Mouse (Mus musculus): ENCODE data around the gene Olfr1141. TPM values are rescaled to one million over a fixed set of nuclear protein-coding genes. Genes with fewer than 3 reads are reported as not detected.

Olfr1141 gene
- total RNA-seq (2014; fragmentation: Nextera tagmentation): not detected in 2 replicates
- not detected in 2 replicates for total RNA-seq (2017)

GRCm38 (mm10) chr2:87753891-87754290 is at the start of gene Olfr1141:
Olfr1141 (minus strand) TSS chr2:87753991.
- ATAC-seq (replicated peaks; ENCODE audit: low FRiP score, low TSS enrichment, poor library complexity, severe bottlenecking): no peak

DNA sequence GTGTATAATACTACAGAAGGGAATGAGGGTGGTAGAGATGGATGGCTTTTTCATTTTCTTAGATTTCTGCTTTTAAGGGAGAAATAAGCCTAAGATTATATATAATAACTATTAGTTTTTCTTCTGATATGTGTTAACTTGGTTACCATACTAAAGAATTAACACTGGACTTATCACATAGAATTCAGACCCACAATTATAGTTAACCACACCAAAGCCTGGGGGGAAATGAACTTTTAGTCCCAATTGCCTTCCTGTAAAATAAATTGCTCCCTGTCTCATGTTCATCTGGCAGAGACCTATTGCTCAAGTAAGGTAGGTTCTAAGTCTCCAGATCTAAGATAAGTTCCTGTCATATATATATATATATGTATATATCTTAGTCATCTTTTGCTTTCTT is 46.5 kb upstream of the Olfr1141 start, which contains the start of gene Olfr1143:
Gene Olfr1143, plus strand, starts transcription at position 301 of the 400 bp plus-strand sequence.
- no peak for ATAC-seq (replicated peaks; ENCODE audit: low FRiP score, low TSS enrichment, poor library complexity, severe bottlenecking)

DNA sequence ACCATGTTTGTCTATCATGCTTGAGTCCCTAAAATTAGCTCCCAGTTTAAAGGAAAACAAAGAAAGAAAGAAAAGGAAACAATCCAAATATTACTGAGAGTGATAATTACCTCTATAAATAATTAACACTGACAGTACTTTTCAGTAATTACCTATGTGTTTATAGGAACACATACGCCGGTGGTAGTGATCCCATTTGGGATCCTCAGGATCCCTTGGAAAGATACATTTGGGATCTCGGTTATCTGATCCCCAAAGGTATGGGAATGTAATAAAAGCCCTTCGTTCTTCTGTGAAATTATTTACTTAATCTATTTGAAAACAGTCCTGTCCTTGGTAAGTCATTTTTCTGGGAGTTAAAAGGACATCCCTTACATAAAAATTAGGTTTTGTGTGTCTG is 25.4 kb upstream of the Olfr1141 start, which contains the start of gene Olfr152:
Gene Olfr152, plus strand, starts transcription at position 301 of the 400 bp plus-strand sequence.
- ATAC-seq (replicated peaks; ENCODE audit: low FRiP score, low TSS enrichment, poor library complexity, severe bottlenecking): no peak

DNA sequence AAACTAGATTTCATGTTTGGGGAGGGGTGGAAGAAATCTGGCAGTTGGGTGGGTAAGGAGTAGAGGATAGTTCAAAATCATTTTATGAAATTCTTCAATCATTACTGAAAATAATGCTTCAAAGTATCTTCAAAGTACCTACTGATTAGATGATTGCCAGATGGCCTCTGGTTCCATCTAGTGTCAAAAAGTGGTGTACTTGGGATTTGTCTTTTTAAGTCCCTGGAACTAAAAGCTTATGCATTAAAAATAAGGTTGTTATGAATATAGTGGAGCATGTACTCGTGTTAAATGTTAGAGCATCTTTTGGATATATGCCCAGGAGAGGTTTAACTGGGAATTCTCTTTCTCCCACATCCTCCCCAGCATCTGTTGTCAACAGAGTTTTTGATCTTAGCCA is 22.4 kb upstream of the Olfr1141 start:
- ATAC-seq (replicated peaks; ENCODE audit: low FRiP score, low TSS enrichment, poor library complexity, severe bottlenecking): no peak

GRCm38 (mm10) chr2:87743452-87743851 is 10.3 kb downstream of the Olfr1141 start, which contains the start of gene Olfr1140:
Olfr1140 (plus strand) TSS chr2:87743752.
- no peak for ATAC-seq (replicated peaks; ENCODE audit: low FRiP score, low TSS enrichment, poor library complexity, severe bottlenecking)

- no peak for ATAC-seq (replicated peaks; ENCODE audit: low FRiP score, low TSS enrichment, poor library complexity, severe bottlenecking)
Observed at GRCm38 (mm10) chr2:87739878-87740277, 13.9 kb downstream of the Olfr1141 start, which contains the start of gene Olfr1138. Olfr1138 (minus strand) TSS chr2:87739978.

- ATAC-seq (replicated peaks; ENCODE audit: low FRiP score, low TSS enrichment, poor library complexity, severe bottlenecking): no peak
Observed at GRCm38 (mm10) chr2:87713079-87713478, 40.7 kb downstream of the Olfr1141 start, which contains the start of gene Olfr1137. Olfr1137 (minus strand) TSS chr2:87713179.

Other genes with a start within 250 kb of the Olfr1141 start
- not detected in 2 replicates for gene Pramel6, start 247.4 kb downstream of the Olfr1141 start, total RNA-seq (2014; fragmentation: Nextera tagmentation)
- not detected in 2 replicates for gene Pramel6, start 247.4 kb downstream of the Olfr1141 start, total RNA-seq (2017)
- not detected in 2 replicates for gene Olfr153, start 222.2 kb downstream of the Olfr1141 start, total RNA-seq (2014; fragmentation: Nextera tagmentation)
- gene Olfr153, start 222.2 kb downstream of the Olfr1141 start, total RNA-seq (2017): not detected in 2 replicates
- gene Olfr1128, start 208.4 kb downstream of the Olfr1141 start, total RNA-seq (2014; fragmentation: Nextera tagmentation): not detected in 2 replicates
- not detected in 2 replicates for gene Olfr1128, start 208.4 kb downstream of the Olfr1141 start, total RNA-seq (2017)
- gene Olfr1129, start 180.1 kb downstream of the Olfr1141 start, total RNA-seq (2014; fragmentation: Nextera tagmentation): not detected in 2 replicates
- not detected in 2 replicates for gene Olfr1129, start 180.1 kb downstream of the Olfr1141 start, total RNA-seq (2017)
- not detected in 2 replicates for gene Olfr1130, start 147.8 kb downstream of the Olfr1141 start, total RNA-seq (2014; fragmentation: Nextera tagmentation)
- not detected in 2 replicates for gene Olfr1130, start 147.8 kb downstream of the Olfr1141 start, total RNA-seq (2017)
- not detected in 2 replicates for gene Olfr1131, start 126.9 kb downstream of the Olfr1141 start, total RNA-seq (2014; fragmentation: Nextera tagmentation)
- gene Olfr1131, start 126.9 kb downstream of the Olfr1141 start, total RNA-seq (2017): not detected in 2 replicates
- gene Olfr1132, start 116.5 kb downstream of the Olfr1141 start, total RNA-seq (2014; fragmentation: Nextera tagmentation): not detected in 2 replicates
- gene Olfr1132, start 116.5 kb downstream of the Olfr1141 start, total RNA-seq (2017): not detected in 2 replicates
- gene Olfr1133, start 106.6 kb downstream of the Olfr1141 start, total RNA-seq (2014; fragmentation: Nextera tagmentation): not detected in 2 replicates
- not detected in 2 replicates for gene Olfr1133, start 106.6 kb downstream of the Olfr1141 start, total RNA-seq (2017)
- gene Olfr1134, start 95.5 kb downstream of the Olfr1141 start, total RNA-seq (2014; fragmentation: Nextera tagmentation): not detected in 2 replicates
- not detected in 2 replicates for gene Olfr1134, start 95.5 kb downstream of the Olfr1141 start, total RNA-seq (2017)
- gene Olfr1135, start 80.3 kb downstream of the Olfr1141 start, total RNA-seq (2014; fragmentation: Nextera tagmentation): not detected in 2 replicates
- gene Olfr1135, start 80.3 kb downstream of the Olfr1141 start, total RNA-seq (2017): not detected in 2 replicates
- not detected in 2 replicates for gene Olfr1136, start 60.0 kb downstream of the Olfr1141 start, total RNA-seq (2014; fragmentation: Nextera tagmentation)
- not detected in 2 replicates for gene Olfr1136, start 60.0 kb downstream of the Olfr1141 start, total RNA-seq (2017)
- gene Olfr1137, start 40.8 kb downstream of the Olfr1141 start, total RNA-seq (2014; fragmentation: Nextera tagmentation): not detected in 2 replicates
- gene Olfr1137, start 40.8 kb downstream of the Olfr1141 start, total RNA-seq (2017): not detected in 2 replicates
- not detected in 2 replicates for gene Olfr1138, start 14.0 kb downstream of the Olfr1141 start, total RNA-seq (2014; fragmentation: Nextera tagmentation)
- gene Olfr1138, start 14.0 kb downstream of the Olfr1141 start, total RNA-seq (2017): not detected in 2 replicates
- not detected in 2 replicates for gene Olfr1140, start 10.2 kb downstream of the Olfr1141 start, total RNA-seq (2014; fragmentation: Nextera tagmentation)
- not detected in 2 replicates for gene Olfr1140, start 10.2 kb downstream of the Olfr1141 start, total RNA-seq (2017)
- not detected in 2 replicates for gene Olfr152, start 25.5 kb upstream of the Olfr1141 start, total RNA-seq (2014; fragmentation: Nextera tagmentation)
- gene Olfr152, start 25.5 kb upstream of the Olfr1141 start, total RNA-seq (2017): not detected in 2 replicates
- not detected in 2 replicates for gene Olfr1143, start 46.6 kb upstream of the Olfr1141 start, total RNA-seq (2014; fragmentation: Nextera tagmentation)
- gene Olfr1143, start 46.6 kb upstream of the Olfr1141 start, total RNA-seq (2017): not detected in 2 replicates
- gene Olfr1145, start 55.8 kb upstream of the Olfr1141 start, total RNA-seq (2014; fragmentation: Nextera tagmentation): not detected in 2 replicates
- gene Olfr1145, start 55.8 kb upstream of the Olfr1141 start, total RNA-seq (2017): not detected in 2 replicates
- not detected in 2 replicates for gene Olfr1148, start 76.5 kb upstream of the Olfr1141 start, total RNA-seq (2014; fragmentation: Nextera tagmentation)
- gene Olfr1148, start 76.5 kb upstream of the Olfr1141 start, total RNA-seq (2017): not detected in 2 replicates
- not detected in 2 replicates for gene Olfr1150-ps1, start 90.0 kb upstream of the Olfr1141 start, total RNA-seq (2014; fragmentation: Nextera tagmentation)
- not detected in 2 replicates for gene Olfr1150-ps1, start 90.0 kb upstream of the Olfr1141 start, total RNA-seq (2017)
- not detected in 2 replicates for gene Olfr1151, start 101.9 kb upstream of the Olfr1141 start, total RNA-seq (2014; fragmentation: Nextera tagmentation)
- gene Olfr1151, start 101.9 kb upstream of the Olfr1141 start, total RNA-seq (2017): not detected in 2 replicates
- gene Olfr1152, start 112.5 kb upstream of the Olfr1141 start, total RNA-seq (2014; fragmentation: Nextera tagmentation): not detected in 2 replicates
- gene Olfr1152, start 112.5 kb upstream of the Olfr1141 start, total RNA-seq (2017): not detected in 2 replicates
- not detected in 2 replicates for gene Olfr1153, start 141.0 kb upstream of the Olfr1141 start, total RNA-seq (2014; fragmentation: Nextera tagmentation)
- gene Olfr1153, start 141.0 kb upstream of the Olfr1141 start, total RNA-seq (2017): not detected in 2 replicates
- not detected in 2 replicates for gene Olfr1154, start 151.2 kb upstream of the Olfr1141 start, total RNA-seq (2014; fragmentation: Nextera tagmentation)
- gene Olfr1154, start 151.2 kb upstream of the Olfr1141 start, total RNA-seq (2017): not detected in 2 replicates
- not detected in 2 replicates for gene Olfr1155, start 191.1 kb upstream of the Olfr1141 start, total RNA-seq (2014; fragmentation: Nextera tagmentation)
- not detected in 2 replicates for gene Olfr1155, start 191.1 kb upstream of the Olfr1141 start, total RNA-seq (2017)
- gene Olfr1156, start 199.1 kb upstream of the Olfr1141 start, total RNA-seq (2014; fragmentation: Nextera tagmentation): not detected in 2 replicates
- gene Olfr1156, start 199.1 kb upstream of the Olfr1141 start, total RNA-seq (2017): not detected in 2 replicates
- gene Olfr1157, start 214.3 kb upstream of the Olfr1141 start, total RNA-seq (2014; fragmentation: Nextera tagmentation): not detected in 2 replicates
- gene Olfr1157, start 214.3 kb upstream of the Olfr1141 start, total RNA-seq (2017): not detected in 2 replicates
- gene Olfr74, start 220.7 kb upstream of the Olfr1141 start, total RNA-seq (2014; fragmentation: Nextera tagmentation): not detected in 2 replicates
- not detected in 2 replicates for gene Olfr74, start 220.7 kb upstream of the Olfr1141 start, total RNA-seq (2017)
- not detected in 2 replicates for gene Olfr1158, start 236.1 kb upstream of the Olfr1141 start, total RNA-seq (2014; fragmentation: Nextera tagmentation)
- gene Olfr1158, start 236.1 kb upstream of the Olfr1141 start, total RNA-seq (2017): not detected in 2 replicates

Data from megakaryocyte-erythroid progenitor cell, adult 5-6 weeks (primary cell).